Mouse (Mus musculus) hindbrain, embryonic 13.5 days (tissue): ENCODE results near the gene Apln. TPM values are rescaled to one million over a fixed set of nuclear protein-coding genes. Genes with fewer than 3 reads are reported as not detected.

ENCODE experiments used
- ATAC-seq: fragments of 200-750 bp; cut with Nextera tagmentation; 2 replicates; pipeline ENCODE4 v1.8.0; 2017; ENCODE audit warnings: moderate TSS enrichment; ENCODE audit not compliant: low FRiP score
- H3K27ac ChIP-seq: fragments of 300-500 bp; sonication (generic); 2 replicates; pipeline ENCODE4 v1.5.1; 2015; ENCODE audit warnings: inconsistent platforms, mild to moderate bottlenecking, moderate library complexity
- H3K27me3 ChIP-seq: fragments of 300-500 bp; sonication (generic); 2 replicates; pipeline ENCODE4 v1.6.1; 2015; ENCODE audit warnings: mild to moderate bottlenecking, inconsistent platforms
- H3K36me3 ChIP-seq: fragments of 300-500 bp; sonication (generic); 2 replicates; pipeline ENCODE4 v1.6.1; 2015; ENCODE audit warnings: mild to moderate bottlenecking, inconsistent platforms
- H3K4me1 ChIP-seq: fragments of 300-500 bp; sonication (generic); replicated peaks from 2 replicates; pipeline ENCODE4 v1.6.1; 2015; ENCODE audit warnings: inconsistent platforms
- H3K4me2 ChIP-seq: fragments of 300-500 bp; sonication (generic); 2 replicates; pipeline ENCODE4 v1.6.1; 2015; ENCODE audit warnings: inconsistent platforms, mild to moderate bottlenecking, moderate library complexity
- H3K4me3 ChIP-seq: fragments of 300-500 bp; sonication (generic); 2 replicates; pipeline ENCODE4 v1.5.1; 2015; ENCODE audit warnings: mild to moderate bottlenecking, inconsistent platforms
- H3K9ac ChIP-seq: fragments of 300-500 bp; sonication (generic); 2 replicates; pipeline ENCODE4 v1.6.1; 2015; ENCODE audit warnings: mild to moderate bottlenecking, inconsistent platforms
- H3K9me3 ChIP-seq: fragments of 300-500 bp; sonication (generic); 2 replicates; pipeline ENCODE4 v1.6.1; 2016; ENCODE audit warnings: inconsistent platforms
- WGBS: fragments of 180-500 bp; shearing (Covaris S2); methylation state at CpG from one replicate; pipeline ENCODE4 v1.1.7; 2015; 5-methylcytosine and 5-hydroxymethylcytosine counted together
- polyA plus RNA-seq: library from polyadenylated mRNA; unstranded; fragments of >200 nt; fragmentation: Nextera tagmentation; extraction: Ambion mirVana; gene quantifications from 2 replicates; pipeline ENCODE4 v1.2.1, GENCODE M21; 2015

Apln gene
- polyA plus RNA-seq, 1 experiment from 2014 or later: 2.9 TPM

DNA sequence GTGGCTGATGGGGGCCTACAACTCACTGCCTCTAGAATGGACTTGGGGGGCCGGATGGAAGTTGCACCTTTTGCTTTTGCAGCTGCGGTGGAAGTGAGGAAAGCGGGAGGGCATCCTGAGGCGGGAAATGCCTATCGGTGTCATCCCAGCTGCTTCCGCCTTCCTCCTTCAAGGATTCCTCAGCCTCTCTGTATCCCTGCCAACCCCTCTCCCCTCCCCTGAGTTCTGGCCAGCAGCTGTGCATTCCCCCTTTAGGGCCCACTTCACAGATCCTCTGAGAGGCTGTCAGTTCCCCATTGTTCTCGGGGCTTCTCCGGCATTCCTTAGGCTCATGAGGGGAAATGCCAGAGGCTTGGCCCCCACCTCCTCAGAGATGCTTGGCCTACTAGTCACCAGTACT, 28.6 kb downstream of the Apln start:
- no peak overlapping the region for H3K4me3 ChIP-seq
- no peak overlapping the region for H3K4me2 ChIP-seq
- H3K27ac ChIP-seq: no peak overlapping the region
- 51% methylated on average over 8 of the region's 8 CpGs for WGBS
- no peak for ATAC-seq
- H3K27me3 ChIP-seq: no peaks in the 10 kb centered on the region
- H3K9me3 ChIP-seq: 0 out of 2 replicates have a peak, but pooled peaks cover 3% of the 10 kb centered on the region
- no peak overlapping the region for H3K9ac ChIP-seq
- H3K36me3 ChIP-seq: no peaks in the 10 kb centered on the region
- H3K4me1 ChIP-seq: no peaks in the 10 kb centered on the region

DNA sequence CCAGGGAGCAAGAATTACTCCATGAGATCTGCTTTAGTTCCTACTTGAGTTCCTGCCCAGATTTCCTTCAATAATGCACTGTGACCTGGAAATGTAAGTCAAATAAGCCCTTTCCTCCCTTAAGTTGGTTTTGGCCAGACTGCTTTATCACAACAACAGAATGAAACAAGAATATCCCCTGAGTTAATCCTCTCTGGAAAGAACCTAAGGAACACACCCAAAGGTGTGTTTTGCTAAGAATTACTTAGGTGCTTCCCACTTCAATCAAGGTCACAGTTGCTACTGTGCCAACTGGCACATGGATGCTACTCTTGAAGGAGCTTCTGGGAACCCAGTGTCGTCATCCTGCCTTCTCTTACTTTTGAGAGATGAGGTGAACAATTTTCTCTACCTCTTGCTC, 29.9 kb downstream of the Apln start:
- H3K36me3 ChIP-seq: no peaks in the 10 kb centered on the region
- no peak overlapping the region for H3K4me3 ChIP-seq
- WGBS: 79% methylated on average over 1 of the region's 1 CpGs

DNA sequence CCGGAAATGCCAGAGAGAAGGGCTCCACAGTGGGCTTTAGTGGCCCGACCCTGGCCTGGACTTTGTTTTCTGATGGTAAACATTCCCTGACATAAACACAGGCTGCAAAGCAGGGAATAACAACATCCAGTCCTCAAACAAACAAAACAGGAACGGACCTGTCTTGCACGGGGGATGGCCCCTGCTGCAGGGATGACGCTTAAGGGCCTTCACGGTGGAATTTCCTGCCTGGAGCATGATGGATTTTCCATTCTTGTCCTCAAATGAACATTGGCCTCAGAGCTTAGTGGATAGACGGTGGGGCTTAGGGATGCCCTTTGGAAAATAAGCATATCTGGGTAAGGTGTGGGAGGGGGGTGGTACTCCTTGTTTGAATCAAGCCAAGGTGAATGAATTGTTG, 33.5 kb downstream of the Apln start:
- H3K36me3 ChIP-seq: no peaks in the 10 kb centered on the region
- H3K4me1 ChIP-seq: no peaks in the 10 kb centered on the region
- no peak overlapping the region for H3K27ac ChIP-seq
- no peaks in the 10 kb centered on the region for H3K9me3 ChIP-seq
- ATAC-seq: no peak
- H3K4me2 ChIP-seq: no peak overlapping the region
- H3K4me3 ChIP-seq: no peak overlapping the region
- WGBS: 79% methylated on average over 7 of the region's 7 CpGs
- H3K9ac ChIP-seq: no peak overlapping the region
- H3K27me3 ChIP-seq: no peaks in the 10 kb centered on the region

More for the DNA sequence above, 29.9 kb downstream of the Apln start:
- Histone ChIP-seq H3K4me1 (no peaks in the 10 kb centered on the region), H3K4me2 (no peak overlapping the region), H3K27me3 (no peaks in the 10 kb centered on the region), H3K9ac (no peak overlapping the region), H3K27ac (no peak overlapping the region), H3K9me3 (0 out of 2 replicates have a peak, but pooled peaks cover 3% of the 10 kb centered on the region)
- no peak for ATAC-seq

- no peak for ATAC-seq
Observed at GRCm38 (mm10) chrX:47998412-47998811, 36.2 kb downstream of the Apln start.

DNA sequence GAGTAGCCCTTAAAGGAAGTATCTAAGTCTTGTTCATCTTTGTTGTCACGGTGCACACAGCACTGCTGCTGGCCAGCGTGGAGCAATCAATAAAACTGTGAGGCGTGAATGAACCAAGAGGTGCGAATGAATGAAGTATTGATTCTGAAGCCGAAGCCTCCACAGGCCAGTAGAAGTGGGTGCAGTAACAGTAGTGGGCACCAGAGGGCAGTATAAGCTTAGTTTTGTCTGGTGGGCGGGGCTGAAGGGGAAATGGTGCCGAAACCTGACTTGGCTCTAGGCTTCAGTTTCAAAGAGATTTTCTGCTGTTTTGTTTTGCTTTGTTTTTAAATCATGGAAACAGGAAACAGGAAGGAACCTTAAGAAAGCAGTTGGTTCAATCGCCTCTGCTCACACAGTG, 42.0 kb downstream of the Apln start:
- Histone ChIP-seq H3K36me3 (no peaks in the 10 kb centered on the region), H3K27ac (no peak overlapping the region), H3K4me2 (peak overlapping the region; percentile 21; the same call in 1 of the 2 replicates), H3K9me3 (no peaks in the 10 kb centered on the region), H3K4me3 (no peak overlapping the region), H3K9ac (no peak overlapping the region), H3K4me1 (no peaks in the 10 kb centered on the region), H3K27me3 (no peaks in the 10 kb centered on the region)
- ATAC-seq: peak; percentile 59; the same call in 1 of the 2 replicates
- WGBS: 18% methylated on average over 8 of the region's 8 CpGs

More at GRCm38 (mm10) chrX:47998412-47998811, 36.2 kb downstream of the Apln start:
- Histone ChIP-seq H3K4me1 (no peaks in the 10 kb centered on the region), H3K4me3 (no peak overlapping the region), H3K9ac (no peak overlapping the region), H3K9me3 (no peaks in the 10 kb centered on the region), H3K4me2 (no peak overlapping the region), H3K27ac (no peak overlapping the region), H3K36me3 (no peaks in the 10 kb centered on the region), H3K27me3 (no peaks in the 10 kb centered on the region)
- WGBS: 82% methylated on average over 8 of the region's 8 CpGs

DNA sequence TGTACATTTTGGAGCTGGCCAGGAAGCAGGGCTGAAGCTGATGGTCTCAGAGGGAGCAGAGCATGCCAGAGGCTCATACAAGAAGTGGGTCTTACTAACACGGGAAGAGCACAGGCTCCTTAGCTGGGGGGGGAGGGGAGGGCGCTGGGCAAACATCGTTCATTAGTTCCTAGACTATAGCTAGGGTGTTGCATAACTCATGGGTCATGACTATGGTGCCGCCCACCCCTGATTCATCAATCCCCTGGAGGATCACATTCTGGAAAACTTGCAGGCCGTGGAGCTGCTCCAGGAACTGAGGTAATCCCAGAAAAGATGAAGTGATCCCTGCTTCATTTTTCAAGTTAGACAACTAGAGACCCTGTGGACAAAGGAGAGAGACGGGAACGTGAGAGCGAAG, 46.6 kb downstream of the Apln start:
- Histone ChIP-seq H3K36me3 (no peaks in the 10 kb centered on the region), H3K27me3 (no peaks in the 10 kb centered on the region), H3K9me3 (no peaks in the 10 kb centered on the region), H3K9ac (no peak overlapping the region), H3K27ac (no peak overlapping the region), H3K4me2 (no peak overlapping the region), H3K4me1 (no peaks in the 10 kb centered on the region), H3K4me3 (no peak overlapping the region)
- ATAC-seq: no peak
- 79% methylated on average over 8 of the region's 8 CpGs for WGBS

GRCm38 (mm10) chrX:47985000-47985619, 49.5 kb downstream of the Apln start:
- no peaks in the 10 kb centered on the region for H3K36me3 ChIP-seq
- H3K9ac ChIP-seq: no peak overlapping the region; the same call in 1 of the 2 replicates
- ATAC-seq: 0 out of 2 replicates have a peak, but pooled peaks have one; percentile 46

DNA sequence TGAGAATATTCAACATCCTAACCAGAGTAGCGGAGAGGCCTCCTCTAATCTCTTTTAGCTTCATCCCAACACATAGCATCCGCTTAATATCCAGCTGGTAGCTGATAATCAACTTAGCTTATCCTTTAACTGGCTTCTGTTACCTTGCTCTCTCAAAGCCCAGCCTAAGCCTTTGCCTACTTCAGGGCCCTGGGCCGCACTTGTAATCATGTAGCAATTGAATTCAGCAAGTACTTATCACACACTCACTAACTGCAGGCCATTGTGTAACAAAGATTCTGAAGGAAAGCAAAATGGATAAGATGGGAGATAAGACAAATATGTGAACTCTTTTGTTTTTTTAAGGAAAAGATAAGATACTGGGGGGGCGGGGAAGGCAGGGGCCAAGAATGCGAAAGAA, 57.6 kb downstream of the Apln start:
- Histone ChIP-seq H3K27ac (no peak overlapping the region), H3K4me2 (no peak overlapping the region), H3K4me1 (no peaks in the 10 kb centered on the region), H3K4me3 (no peak overlapping the region), H3K36me3 (no peaks in the 10 kb centered on the region), H3K9ac (no peak overlapping the region), H3K27me3 (no peaks in the 10 kb centered on the region), H3K9me3 (no peaks in the 10 kb centered on the region)
- WGBS: 90% methylated on average over 5 of the region's 5 CpGs
- ATAC-seq: no peak

More at GRCm38 (mm10) chrX:47985000-47985619, 49.5 kb downstream of the Apln start:
- Histone ChIP-seq H3K4me2 (peak overlapping the region; percentile 41), H3K4me3 (peak overlapping the region; percentile 18), H3K9me3 (no peaks in the 10 kb centered on the region), H3K27ac (no peak overlapping the region), H3K4me1 (no peaks in the 10 kb centered on the region), H3K27me3 (no peaks in the 10 kb centered on the region)
- 21% methylated on average over 17 of the region's 19 CpGs for WGBS

GRCm38 (mm10) chrX:47976551-47976950, 58.1 kb downstream of the Apln start:
- 77% methylated on average over 4 of the region's 4 CpGs for WGBS
- Histone ChIP-seq H3K4me1 (no peaks in the 10 kb centered on the region), H3K27me3 (no peaks in the 10 kb centered on the region), H3K27ac (no peak overlapping the region), H3K9ac (no peak overlapping the region), H3K36me3 (no peaks in the 10 kb centered on the region), H3K9me3 (no peaks in the 10 kb centered on the region), H3K4me3 (no peak overlapping the region), H3K4me2 (no peak overlapping the region)
- ATAC-seq: no peak

Other genes starting within 250 kb of the Apln start
- gene Smarca1, start 141.9 kb downstream of the Apln start, polyA plus RNA-seq: 36.9 and 40.4 TPM in 2 replicates
- gene Ocrl, start 122.5 kb downstream of the Apln start, polyA plus RNA-seq: 25.8 and 26.0 TPM in 2 replicates
- 0.69 and 0.78 TPM in 2 replicates for gene Xpnpep2, start 73.9 kb upstream of the Apln start, polyA plus RNA-seq
- gene Sash3, start 111.6 kb upstream of the Apln start, polyA plus RNA-seq: 1.1 and 1.3 TPM in 2 replicates
- 9.6 and 10.0 TPM in 2 replicates for gene Zdhhc9, start 174.0 kb upstream of the Apln start, polyA plus RNA-seq
- gene Utp14a, start 222.0 kb upstream of the Apln start, polyA plus RNA-seq: 16.3 and 19.1 TPM in 2 replicates